ENCODE assay signal across 16 mouse cellular contexts in the genomic region with DNA sequence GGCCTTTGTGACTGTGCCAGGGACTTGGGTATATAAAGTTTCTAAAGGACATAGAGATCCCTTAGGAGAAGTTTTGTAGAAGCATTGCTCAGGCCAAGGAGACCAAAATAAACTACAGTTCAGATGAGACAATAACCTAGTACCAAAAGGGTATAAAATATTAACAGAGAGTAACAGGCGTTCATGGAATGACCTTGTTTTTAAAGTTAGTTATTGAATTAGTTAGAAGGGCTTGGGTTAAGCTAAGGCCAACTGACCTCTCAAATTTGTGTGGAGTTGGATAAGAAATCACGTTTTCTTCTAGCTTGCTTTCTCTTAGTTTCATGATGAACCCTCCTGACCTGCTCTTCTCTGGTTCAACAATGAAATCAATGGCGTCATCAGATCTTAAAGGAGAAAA.
"Had no signal": no experiment of that assay in that cellular context is flagged by ENCODE, and none has a peak within 500 bp of the region (broad histone marks: within the 10 kb centered on the region; RNA-seq: fewer than 3 reads in every experiment).

No protein-coding gene starts in this region.

- H3K27me3 ChIP-seq: neural tube, embryonic 13.5 days; neural tube, embryonic 15.5 days; stomach, embryonic 15.5 days had no signal

- H3K4me1 ChIP-seq: neural tube, embryonic 13.5 days; neural tube, embryonic 15.5 days; stomach, embryonic 15.5 days had no signal

- H3K36me3 ChIP-seq: neural tube, embryonic 13.5 days; neural tube, embryonic 15.5 days; stomach, embryonic 15.5 days had no signal

- H3K9me3 ChIP-seq: neural tube, embryonic 13.5 days; neural tube, embryonic 15.5 days; stomach, embryonic 15.5 days had no signal

- H3K4me2 ChIP-seq: neural tube, embryonic 13.5 days; neural tube, embryonic 15.5 days; stomach, embryonic 15.5 days had no signal

- H3K9ac ChIP-seq: neural tube, embryonic 13.5 days; neural tube, embryonic 15.5 days; stomach, embryonic 15.5 days had no signal

- DNase-seq: retina, postnatal 1 day; right cerebral cortex, adult 18-20 months; right cerebral cortex, postnatal 14 days; right cerebral cortex, postnatal 25 days; right cerebral cortex, postnatal 4 days; spleen, adult 18-20 months; thymus, adult 18-20 months; thymus, adult 2 months; thymus, postnatal 14 days; thymus, postnatal 25 days; thymus, postnatal 36 days; thymus, postnatal 4 days had no signal

- H3K27ac ChIP-seq: neural tube, embryonic 13.5 days; neural tube, embryonic 15.5 days; stomach, embryonic 15.5 days; stomach, postnatal 0 days had no signal

- H3K4me3 ChIP-seq: neural tube, embryonic 13.5 days; neural tube, embryonic 15.5 days; stomach, embryonic 15.5 days had no signal
